Mouse (Mus musculus) liver, embryonic 14.5 days (tissue): ENCODE measurements around the gene Ergic2. TPM values are rescaled to one million over a fixed set of nuclear protein-coding genes. Genes with fewer than 3 reads are reported as not detected.

ENCODE experiments used
- ATAC-seq: fragments of 200-750 bp; cut with Nextera tagmentation; 2 replicates; pipeline ENCODE4 v1.8.0; 2017; ENCODE audit warnings: moderate number of reproducible peaks, mild to moderate bottlenecking, moderate library complexity; ENCODE audit not compliant: insufficient read depth
- DNase-seq, 3 experiments: peaks; one replicate each; pipeline ENCODE4 v3.0.0-alpha.2; 2012 to 2013; ENCODE audit warnings: low read depth in 3 of 3, low spot score in 3 of 3
- H3K27ac ChIP-seq: fragments of 300-500 bp; sonication (generic); 2 replicates; pipeline ENCODE4 v1.5.1; 2014; ENCODE audit warnings: moderate library complexity, mild to moderate bottlenecking, control low read depth, inconsistent platforms
- H3K27me3 ChIP-seq: fragments of 300-500 bp; sonication (generic); 2 replicates; pipeline ENCODE4 v1.6.1; 2014; ENCODE audit warnings: mild to moderate bottlenecking, low read length, moderate library complexity; ENCODE audit not compliant: control insufficient read depth, insufficient read depth
- H3K36me3 ChIP-seq: fragments of 300-500 bp; sonication (generic); replicated peaks from 2 replicates; pipeline ENCODE4 v1.6.1; 2014; ENCODE audit warnings: low read depth; ENCODE audit not compliant: control insufficient read depth, insufficient read depth
- H3K4me1 ChIP-seq, 2 experiments: fragments of 200-500 bp in 1 of 2; fragments of 300-500 bp in 1 of 2; sonication (generic) in 1 of 2; replicated peaks; 2 replicates each; pipeline ENCODE4 v1.6.1; 2012 to 2014; ENCODE audit warnings: antibody characterized with exemption in 1 of 2, inconsistent platforms in 1 of 2, low read length in 1 of 2; ENCODE audit not compliant: control insufficient read depth in 2 of 2, insufficient read depth in 2 of 2
- H3K4me2 ChIP-seq: fragments of 300-500 bp; sonication (generic); 2 replicates; pipeline ENCODE4 v1.6.1; 2014; ENCODE audit warnings: low read depth, mild to moderate bottlenecking, control low read depth, moderate library complexity
- H3K4me3 ChIP-seq, 2 experiments: fragments of 200-500 bp in 1 of 2; fragments of 300-500 bp in 1 of 2; sonication (generic) in 1 of 2; 2 replicates each; pipeline ENCODE4 v1.5.1; 2012 to 2014; ENCODE audit warnings: low read depth in 2 of 2, low read length in 2 of 2, mild to moderate bottlenecking in 2 of 2, control low read depth in 1 of 2, inconsistent platforms in 1 of 2, moderate library complexity in 1 of 2; ENCODE audit not compliant: insufficient read depth in 1 of 2
- H3K9ac ChIP-seq: fragments of 300-500 bp; sonication (generic); replicated peaks from 2 replicates; pipeline ENCODE4 v1.6.1; 2014; ENCODE audit warnings: mild to moderate bottlenecking, control low read depth, moderate library complexity
- H3K9me3 ChIP-seq: fragments of 300-500 bp; sonication (generic); 2 replicates; pipeline ENCODE4 v1.6.1; 2016; ENCODE audit warnings: low read length, mixed read lengths; ENCODE audit not compliant: control insufficient read depth
- CTCF ChIP-seq: IDR thresholded peaks from 2 replicates; pipeline ENCODE4 v1.5.1; 2016; ENCODE audit warnings: antibody characterized with exemption, low read depth, control low read depth
- EP300 ChIP-seq: IDR thresholded peaks from 2 replicates; pipeline ENCODE4 v1.6.1; 2016; ENCODE audit warnings: antibody characterized with exemption, low read depth
- WGBS: fragments of 180-500 bp; shearing (Covaris S2); extraction: QIAGEN DNeasy Blood & Tissue Kit; methylation state at CpG from one replicate; pipeline ENCODE4 v1.1.7; 2014; ENCODE audit not compliant: insufficient replicate concordance; 5-methylcytosine and 5-hydroxymethylcytosine counted together
- polyA plus RNA-seq, 2 experiments: library from polyadenylated mRNA; depleted of rRNA in 1 of 2; stranded (reverse) in 1 of 2; unstranded in 1 of 2; fragments of >200 nt; fragmentation: Nextera tagmentation in 1 of 2; extraction: Ambion mirVana in 1 of 2; gene quantifications; 2 replicates each; pipeline versions ENCODE4 v1.2.1 to v1.2.3; 2012 to 2014

The Ergic2 gene
- polyA plus RNA-seq (2012; rRNA removed): 24.8 and 36.1 TPM in 2 replicates
- 96.0 and 104 TPM in 2 replicates for polyA plus RNA-seq (2014; fragmentation: Nextera tagmentation; extraction: Ambion mirVana)

GRCm38 (mm10) chr6:148211897-148212680 is at the start of gene Ergic2:
TSS of gene Ergic2 (minus strand) at chr6:148212374.
- under 1% methylated on average over 61 of the region's 61 CpGs for whole genome bisulfite sequencing
- Histone ChIP-seq H3K9me3 (no peaks in the 10 kb centered on the region), H3K27ac (peak within 1 kb of the TSS; percentile 90), H3K4me2 (peak within 1 kb of the TSS; percentile 87), H3K9ac (peak within 1 kb of the TSS; percentile 93), H3K27me3 (no peaks in the 10 kb centered on the region), H3K36me3 (no peaks in the 10 kb centered on the region), H3K4me1 (peaks cover 0 to 3% of the 10 kb centered on the region in 2 experiments; a peak in 3 of 4 replicates), H3K4me3 (peak within 1 kb of the TSS; percentile 86 to 97)
- DNase-seq: peak; percentile 99 to 100 (median 100)
- ATAC-seq: peak; percentile 98
- peak; percentile 76 for TF ChIP-seq EP300
- no peak for TF ChIP-seq CTCF

- no peak overlapping the region for H3K27ac ChIP-seq
- H3K9me3 ChIP-seq: no peaks in the 10 kb centered on the region
- DNase-seq: no peak
- ATAC-seq: no peak
- 81% methylated on average over 6 of the region's 6 CpGs for WGBS
- H3K4me2 ChIP-seq: no peak overlapping the region
- no peaks in the 10 kb centered on the region for H3K36me3 ChIP-seq
- peaks cover 0 to 6% of the 10 kb centered on the region in 2 experiments; a peak in 2 of 4 replicates for H3K4me1 ChIP-seq
- no peak overlapping the region for H3K4me3 ChIP-seq
- H3K27me3 ChIP-seq: no peaks in the 10 kb centered on the region
- no peak overlapping the region for H3K9ac ChIP-seq
- no peak for TF ChIP-seq EP300
- no peak for TF ChIP-seq CTCF
Measured at GRCm38 (mm10) chr6:148260729-148261101, 48.5 kb upstream of the Ergic2 start.

- TF ChIP-seq EP300 (no peak), CTCF (no peak)
- Histone ChIP-seq H3K27me3 (no peaks in the 10 kb centered on the region), H3K4me2 (peak overlapping the region; percentile 4; the same call in 1 of the 2 replicates), H3K4me3 (no peak overlapping the region), H3K9me3 (no peaks in the 10 kb centered on the region), H3K9ac (no peak overlapping the region), H3K4me1 (peaks cover 0 to 6% of the 10 kb centered on the region in 2 experiments; a peak in 2 of 4 replicates), H3K27ac (no peak overlapping the region), H3K36me3 (no peaks in the 10 kb centered on the region)
- WGBS: 44% methylated on average over 4 of the region's 4 CpGs
- ATAC-seq (peak; percentile 52; the same call in 1 of the 2 replicates), DNase-seq (no peak)
Measured at GRCm38 (mm10) chr6:148259979-148260728, 48.0 kb upstream of the Ergic2 start.

- DNase-seq (no peak), ATAC-seq (no peak)
- H3K9me3 ChIP-seq: no peaks in the 10 kb centered on the region
- H3K27ac ChIP-seq: no peak overlapping the region
- H3K4me1 ChIP-seq: peaks cover 0 to 6% of the 10 kb centered on the region in 2 experiments; a peak in 2 of 4 replicates
- H3K9ac ChIP-seq: no peak overlapping the region
- no peaks in the 10 kb centered on the region for H3K36me3 ChIP-seq
- 73% methylated on average over 8 of the region's 8 CpGs for WGBS
- TF ChIP-seq CTCF: no peak
- TF ChIP-seq EP300: no peak
- H3K4me3 ChIP-seq: no peak overlapping the region
- no peaks in the 10 kb centered on the region for H3K27me3 ChIP-seq
- H3K4me2 ChIP-seq: no peak overlapping the region
Measured at GRCm38 (mm10) chr6:148259074-148259473, 46.9 kb upstream of the Ergic2 start.

GRCm38 (mm10) chr6:148257805-148258204 is 45.6 kb upstream of the Ergic2 start:
- Histone ChIP-seq H3K4me1 (peaks cover 0 to 6% of the 10 kb centered on the region in 2 experiments; a peak in 2 of 4 replicates), H3K4me3 (no peak overlapping the region), H3K9ac (no peak overlapping the region), H3K27ac (no peak overlapping the region), H3K27me3 (no peaks in the 10 kb centered on the region), H3K36me3 (no peaks in the 10 kb centered on the region), H3K9me3 (no peaks in the 10 kb centered on the region), H3K4me2 (no peak overlapping the region)
- ATAC-seq (no peak), DNase-seq (no peak)
- WGBS: 34% methylated on average over 2 of the region's 2 CpGs
- no peak for TF ChIP-seq CTCF
- TF ChIP-seq EP300: no peak
